Mouse (Mus musculus) heart, embryonic 10.5 days (tissue): ENCODE results near the gene Trpd52l3. TPM values are rescaled to one million over a fixed set of nuclear protein-coding genes. Genes with fewer than 3 reads are reported as not detected.

ENCODE experiments used
- DNase-seq: peaks from one replicate; pipeline ENCODE4 v3.0.0-alpha.2; 2017; ENCODE audit warnings: low spot score
- H3K27ac ChIP-seq: fragments of 300-500 bp; sonication (generic); 2 replicates; pipeline ENCODE4 v1.5.1; 2016; ENCODE audit warnings: mild to moderate bottlenecking
- H3K27me3 ChIP-seq: fragments of 300-500 bp; sonication (generic); 2 replicates; pipeline ENCODE4 v1.6.1; 2016; ENCODE audit warnings: mild to moderate bottlenecking; ENCODE audit not compliant: poor library complexity, insufficient read depth, severe bottlenecking
- H3K36me3 ChIP-seq: fragments of 300-500 bp; sonication (generic); 2 replicates; pipeline ENCODE4 v1.6.1; 2016; ENCODE audit warnings: mild to moderate bottlenecking, moderate library complexity
- H3K4me1 ChIP-seq: fragments of 300-500 bp; sonication (generic); 2 replicates; pipeline ENCODE4 v1.6.1; 2016; ENCODE audit warnings: mild to moderate bottlenecking
- H3K4me3 ChIP-seq: fragments of 300-500 bp; sonication (generic); 2 replicates; pipeline ENCODE4 v1.5.1; 2016; ENCODE audit warnings: mild to moderate bottlenecking, moderate library complexity
- H3K9me3 ChIP-seq: fragments of 300-500 bp; sonication (generic); 2 replicates; pipeline ENCODE4 v1.6.1; 2016; ENCODE audit warnings: mild to moderate bottlenecking, moderate library complexity
- WGBS: fragments of 180-500 bp; shearing (Covaris S2); methylation state at CpG from one replicate; pipeline ENCODE4 v1.1.7; 2016; 5-methylcytosine and 5-hydroxymethylcytosine counted together
- polyA plus RNA-seq: library from polyadenylated mRNA; unstranded; fragments of >200 nt; fragmentation: Nextera tagmentation; extraction: Ambion mirVana; gene quantifications from 2 replicates; pipeline ENCODE4 v1.2.1, GENCODE M21; 2016

Gene Trpd52l3
- polyA plus RNA-seq, result not detected in 2 replicates

DNA sequence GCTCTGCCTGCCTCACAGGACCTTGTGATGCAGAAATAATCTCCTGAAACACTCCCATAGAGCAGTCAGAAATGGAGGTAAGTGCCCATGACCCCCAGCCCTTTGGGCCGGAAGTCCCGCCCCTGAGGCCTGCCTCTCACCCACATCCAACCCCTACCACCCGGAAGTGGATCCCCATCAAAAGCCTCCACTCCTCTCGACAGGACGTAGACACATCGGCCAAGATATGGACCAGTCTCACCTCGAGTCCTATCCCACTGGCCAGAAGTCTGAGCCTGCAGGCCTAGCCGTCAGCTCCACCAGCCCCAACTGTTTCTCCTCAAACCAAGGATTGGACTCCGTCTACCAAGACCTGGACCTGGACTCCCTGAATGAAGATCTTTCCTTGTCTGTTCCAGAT is at the start of gene Trpd52l3:
Gene Trpd52l3, plus strand, starts transcription at position 170 of the 400 bp plus-strand sequence.
- Histone ChIP-seq H3K27me3 (no peaks in the 10 kb centered on the region), H3K36me3 (no peaks in the 10 kb centered on the region), H3K4me3 (no peak within 1 kb of the TSS), H3K27ac (no peak within 1 kb of the TSS), H3K9me3 (no peaks in the 10 kb centered on the region), H3K4me1 (peaks cover 6% of the 10 kb centered on the region)
- DNase-seq, result no peak
- WGBS, result 85% methylated on average over 9 of the region's 9 CpGs

DNA sequence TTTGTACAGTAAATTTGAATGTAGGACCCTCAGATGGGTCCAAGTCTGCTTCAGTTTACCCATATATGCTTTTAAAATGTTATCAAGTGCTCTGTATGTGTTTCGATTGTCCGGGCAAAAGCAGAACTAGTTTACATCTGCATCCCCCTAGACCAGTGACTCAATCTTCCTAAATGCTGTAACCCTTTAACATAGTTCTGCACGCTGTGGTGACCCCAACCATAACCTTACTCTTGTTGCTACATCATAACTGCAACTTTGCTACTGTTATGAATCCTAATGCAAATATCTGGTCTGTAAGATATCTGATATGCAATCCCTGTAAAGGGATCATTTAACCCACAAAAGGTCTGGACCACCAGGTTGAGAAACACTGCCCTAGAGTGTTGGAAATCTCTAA is 49.8 kb upstream of the Trpd52l3 start:
- 92% methylated on average over 3 of the region's 3 CpGs for WGBS
- DNase-seq, result peak; percentile 27
- H3K27ac ChIP-seq, result no peak overlapping the region
- H3K36me3 ChIP-seq, result no peaks in the 10 kb centered on the region
- no peaks in the 10 kb centered on the region for H3K4me1 ChIP-seq
- H3K4me3 ChIP-seq, result no peak overlapping the region
- H3K27me3 ChIP-seq, result no peaks in the 10 kb centered on the region
- H3K9me3 ChIP-seq, result no peaks in the 10 kb centered on the region

DNA sequence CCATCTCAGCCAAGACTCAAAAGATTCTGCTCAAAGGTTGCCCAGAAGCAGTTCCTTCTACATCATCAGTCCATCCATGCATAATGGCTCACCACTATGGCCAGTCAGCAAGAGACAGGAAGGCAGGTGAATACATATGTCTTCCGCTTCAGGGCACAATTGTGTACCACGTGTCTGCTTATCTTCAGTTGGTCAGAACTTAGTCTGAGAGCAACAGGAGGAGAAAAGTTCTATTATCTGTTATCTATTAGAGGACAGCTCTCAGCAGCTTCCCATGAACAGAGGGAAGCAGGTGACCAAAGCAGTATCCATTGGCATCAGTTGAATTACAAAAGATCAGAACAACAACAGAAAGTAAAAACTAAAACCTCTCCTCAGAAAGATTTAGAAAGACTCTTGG is 48.1 kb upstream of the Trpd52l3 start:
- Histone ChIP-seq H3K27me3 (no peaks in the 10 kb centered on the region), H3K36me3 (no peaks in the 10 kb centered on the region), H3K4me1 (no peaks in the 10 kb centered on the region), H3K9me3 (no peaks in the 10 kb centered on the region), H3K4me3 (no peak overlapping the region), H3K27ac (no peak overlapping the region)
- WGBS, result 71% methylated on average over 2 of the region's 2 CpGs
- DNase-seq, result no peak

DNA sequence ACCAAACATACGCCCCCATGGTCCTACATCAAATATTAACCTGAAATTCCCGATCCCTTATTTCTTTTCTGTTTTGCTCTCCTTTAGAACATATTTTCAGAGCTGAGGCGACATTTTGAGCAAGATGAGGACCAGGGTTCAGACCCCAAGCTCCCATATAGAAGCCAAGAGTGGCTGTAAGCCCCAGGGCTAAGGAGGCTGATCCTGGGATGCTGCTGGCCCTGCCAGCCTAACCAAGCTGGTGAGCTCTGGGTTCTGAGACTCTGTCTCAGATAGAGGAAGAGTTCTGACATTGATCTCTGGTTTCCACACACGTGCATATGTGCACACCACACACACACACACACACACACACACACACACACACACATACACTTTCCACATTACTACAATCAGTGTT is 42.7 kb upstream of the Trpd52l3 start:
- Histone ChIP-seq H3K27ac (no peak overlapping the region), H3K9me3 (no peaks in the 10 kb centered on the region), H3K36me3 (no peaks in the 10 kb centered on the region), H3K27me3 (no peaks in the 10 kb centered on the region), H3K4me1 (no peaks in the 10 kb centered on the region), H3K4me3 (no peak overlapping the region)
- 76% methylated on average over 4 of the region's 4 CpGs for WGBS
- peak; percentile 55 for DNase-seq

DNA sequence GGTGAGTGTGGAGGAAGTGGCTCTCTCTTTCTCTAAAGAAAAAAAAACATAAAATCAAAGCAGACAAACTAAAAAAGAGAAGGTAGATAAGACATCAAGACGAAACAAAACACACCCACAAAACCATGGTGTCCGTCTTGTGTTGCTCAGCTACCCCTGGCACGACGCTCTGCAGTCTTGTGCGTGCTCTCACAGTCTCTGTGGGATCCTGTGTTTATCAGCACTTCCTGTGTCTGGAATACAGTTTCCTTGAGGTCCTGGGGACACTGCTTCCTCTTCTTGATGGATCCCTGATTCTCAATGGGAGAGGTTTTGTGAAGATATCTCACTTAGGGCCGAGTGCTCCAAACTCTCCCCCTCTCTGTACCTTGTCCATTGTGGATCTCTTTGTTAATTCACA is 41.7 kb upstream of the Trpd52l3 start:
- peak; percentile 66 for DNase-seq
- H3K9me3 ChIP-seq, result no peaks in the 10 kb centered on the region
- 68% methylated on average over 6 of the region's 6 CpGs for WGBS
- no peak overlapping the region for H3K27ac ChIP-seq
- no peaks in the 10 kb centered on the region for H3K4me1 ChIP-seq
- no peaks in the 10 kb centered on the region for H3K36me3 ChIP-seq
- H3K27me3 ChIP-seq, result no peaks in the 10 kb centered on the region
- no peak overlapping the region for H3K4me3 ChIP-seq

DNA sequence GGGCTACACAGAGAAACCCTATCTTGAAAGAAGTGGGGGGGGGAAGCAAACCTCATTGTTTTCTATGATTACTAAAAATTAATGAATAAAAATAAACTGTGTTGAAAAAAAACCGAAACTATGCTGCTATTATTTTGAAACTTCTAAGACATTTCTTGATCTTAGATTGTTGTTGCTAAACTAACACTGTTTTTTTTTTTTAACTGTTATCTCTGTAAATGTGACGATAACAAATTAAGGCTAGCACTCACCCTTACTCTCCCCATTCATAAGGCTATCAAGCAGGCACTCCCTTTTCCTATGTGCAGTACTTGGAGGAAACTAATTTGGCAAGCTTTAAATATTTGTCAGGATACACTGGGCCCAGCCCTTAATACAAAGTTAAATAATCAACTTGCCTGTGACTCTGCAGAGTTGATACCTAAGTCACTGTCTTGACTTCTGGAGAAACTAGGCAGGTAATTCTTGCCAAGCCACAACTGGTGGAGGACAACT is 39.9 kb upstream of the Trpd52l3 start:
- Histone ChIP-seq H3K36me3 (no peaks in the 10 kb centered on the region), H3K4me3 (no peak overlapping the region), H3K27me3 (no peaks in the 10 kb centered on the region), H3K4me1 (no peaks in the 10 kb centered on the region), H3K27ac (no peak overlapping the region), H3K9me3 (no peaks in the 10 kb centered on the region)
- WGBS, result 62% methylated on average over 2 of the region's 2 CpGs
- no peak for DNase-seq

DNA sequence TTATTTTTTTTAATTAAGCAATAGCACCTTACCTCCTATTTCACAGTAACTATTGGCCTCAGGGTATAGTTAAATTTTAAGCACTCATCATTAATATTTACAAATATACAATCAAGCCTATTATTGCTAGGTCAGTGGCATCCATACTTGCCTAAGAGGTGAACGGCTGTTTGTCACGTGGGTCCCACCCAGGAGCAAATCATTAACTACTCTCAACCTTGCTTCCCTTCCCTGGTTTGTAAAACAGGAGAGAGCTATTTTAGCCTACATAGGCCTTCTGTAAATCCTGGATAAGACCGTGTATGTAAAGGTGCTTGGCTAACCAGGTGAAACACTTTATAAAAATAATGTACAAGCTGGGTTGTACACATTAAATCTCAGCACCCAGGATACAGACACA is 35.6 kb upstream of the Trpd52l3 start:
- Histone ChIP-seq H3K4me1 (no peaks in the 10 kb centered on the region), H3K27ac (no peak overlapping the region), H3K9me3 (no peaks in the 10 kb centered on the region), H3K27me3 (no peaks in the 10 kb centered on the region), H3K4me3 (no peak overlapping the region), H3K36me3 (no peaks in the 10 kb centered on the region)
- DNase-seq, result no peak
- WGBS, result 85% methylated on average over 3 of the region's 3 CpGs

DNA sequence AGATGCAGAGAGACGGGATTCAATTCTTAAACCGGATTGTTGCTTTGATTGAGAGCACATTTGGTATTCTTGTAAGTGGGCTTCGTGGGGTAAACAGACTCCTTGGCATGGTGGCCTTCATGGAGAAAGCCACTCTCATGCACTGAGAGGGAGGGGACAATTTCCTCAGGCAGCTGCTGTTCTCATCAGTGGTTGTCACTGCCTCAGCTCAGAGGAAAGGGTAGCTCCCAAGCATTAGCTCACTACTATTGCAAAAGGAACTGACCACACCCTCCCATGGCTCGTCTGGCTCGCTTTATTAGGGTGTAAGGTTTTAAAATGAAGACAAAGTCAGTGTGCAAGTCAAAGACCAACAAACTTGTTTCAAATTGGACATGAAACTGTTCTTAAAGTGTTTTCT is 30.2 kb upstream of the Trpd52l3 start:
- H3K27me3 ChIP-seq, result no peaks in the 10 kb centered on the region
- 72% methylated on average over 5 of the region's 5 CpGs for WGBS
- no peaks in the 10 kb centered on the region; the same call in 1 of the 2 replicates for H3K9me3 ChIP-seq
- DNase-seq, result no peak
- no peaks in the 10 kb centered on the region for H3K36me3 ChIP-seq
- no peak overlapping the region for H3K4me3 ChIP-seq
- no peaks in the 10 kb centered on the region for H3K4me1 ChIP-seq
- H3K27ac ChIP-seq, result no peak overlapping the region

DNA sequence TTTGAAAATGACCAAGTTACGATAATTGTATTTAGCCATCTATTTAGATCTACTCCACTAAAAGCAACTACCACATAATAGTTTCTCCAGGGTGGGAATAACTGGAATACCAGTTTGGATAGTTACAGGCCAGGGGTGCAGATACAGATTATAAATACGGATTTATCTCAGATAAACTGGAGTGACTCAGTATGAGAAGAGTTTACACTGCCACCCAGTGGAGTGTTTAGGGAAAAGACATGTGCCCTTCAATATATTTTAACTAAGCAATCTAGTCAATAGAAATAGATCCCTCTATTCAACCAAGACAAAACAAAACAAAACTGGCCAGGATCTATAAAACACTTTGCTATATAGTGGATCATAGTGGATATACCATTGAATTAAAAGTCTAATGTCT is 24.7 kb upstream of the Trpd52l3 start:
- H3K27ac ChIP-seq, result no peak overlapping the region
- no peaks in the 10 kb centered on the region; the same call in 1 of the 2 replicates for H3K9me3 ChIP-seq
- no peaks in the 10 kb centered on the region for H3K27me3 ChIP-seq
- no peaks in the 10 kb centered on the region for H3K4me1 ChIP-seq
- no peak overlapping the region for H3K4me3 ChIP-seq
- DNase-seq, result no peak
- WGBS, result 60% methylated on average over 2 of the region's 2 CpGs
- H3K36me3 ChIP-seq, result no peaks in the 10 kb centered on the region

DNA sequence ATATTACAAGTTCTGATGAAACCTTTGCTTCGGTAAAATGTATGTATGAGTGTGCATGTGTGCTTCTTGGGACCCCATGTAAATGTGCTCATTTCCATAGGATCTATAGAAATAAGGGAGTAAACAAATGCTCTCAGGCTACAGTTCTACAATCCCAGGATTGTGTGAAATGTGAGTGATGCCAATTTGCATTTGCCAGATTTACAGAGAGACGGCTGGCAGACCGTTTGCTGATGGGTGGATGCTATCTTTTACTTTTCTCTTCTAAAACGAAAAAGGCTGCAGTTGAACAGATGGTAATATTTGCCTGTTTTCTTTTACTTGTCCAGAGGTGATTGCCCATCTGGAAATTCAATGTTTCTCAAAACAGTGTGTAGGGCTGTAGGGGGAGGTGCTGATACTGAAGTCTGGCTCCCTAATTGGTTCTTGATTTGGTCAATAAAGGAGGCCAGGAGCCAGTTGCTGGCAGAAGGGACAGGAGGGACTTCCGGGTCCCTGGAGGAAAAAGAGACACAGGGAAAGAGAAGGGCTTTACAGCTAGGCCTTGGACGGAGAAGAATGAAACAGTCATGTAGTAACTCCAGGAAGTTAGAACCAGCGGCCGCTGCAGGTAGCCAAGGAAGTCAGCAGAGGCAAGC is 24.0 kb upstream of the Trpd52l3 start:
- no peak for DNase-seq
- Histone ChIP-seq H3K9me3 (no peaks in the 10 kb centered on the region; the same call in 1 of the 2 replicates), H3K27me3 (peaks cover 1% of the 10 kb centered on the region; the same call in 1 of the 2 replicates), H3K27ac (no peak overlapping the region), H3K4me1 (no peaks in the 10 kb centered on the region), H3K4me3 (no peak overlapping the region), H3K36me3 (no peaks in the 10 kb centered on the region)
- WGBS, result 76% methylated on average over 8 of the region's 8 CpGs

DNA sequence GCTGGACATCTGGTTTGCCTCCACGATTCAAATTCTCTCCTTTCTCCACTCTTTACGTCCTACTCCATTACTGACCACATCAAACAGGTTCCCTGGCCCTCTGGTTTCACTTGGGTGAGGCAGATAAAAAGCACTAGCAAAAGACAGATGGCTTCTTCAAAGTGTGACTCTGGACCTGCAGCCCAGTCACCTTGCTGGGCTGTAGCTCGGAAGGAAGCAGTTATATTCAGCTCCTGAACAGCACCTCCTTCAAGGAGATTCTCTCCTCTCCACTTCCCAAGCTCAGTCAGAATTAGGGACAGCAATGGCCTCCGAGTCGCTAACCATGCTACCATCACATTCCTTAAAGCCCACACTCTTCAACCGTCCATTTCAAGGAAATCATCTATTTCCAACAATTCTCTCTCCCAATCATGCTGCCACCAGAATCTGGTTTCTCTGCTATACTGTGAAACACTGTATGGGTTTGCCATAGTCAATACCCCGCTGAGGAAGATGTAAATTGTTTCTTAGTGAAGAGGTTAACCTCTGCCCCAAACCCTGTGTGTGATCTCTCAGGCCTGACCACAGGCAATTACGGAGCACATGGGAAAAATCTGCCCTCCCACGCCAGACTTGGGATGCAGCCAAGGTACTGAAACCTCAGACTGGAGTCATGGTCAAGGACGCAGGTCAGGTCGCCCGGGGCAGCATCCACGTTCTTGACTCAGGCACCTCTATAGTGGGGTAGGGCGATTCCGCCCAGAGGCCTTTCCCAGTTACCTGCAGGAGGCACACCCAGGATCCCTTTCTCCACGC is 19.2 kb upstream of the Trpd52l3 start:
- H3K27ac ChIP-seq, result no peak overlapping the region
- DNase-seq, result no peak
- H3K4me1 ChIP-seq, result no peaks in the 10 kb centered on the region
- no peaks in the 10 kb centered on the region for H3K9me3 ChIP-seq
- peaks cover 5% of the 10 kb centered on the region; the same call in 1 of the 2 replicates for H3K27me3 ChIP-seq
- H3K4me3 ChIP-seq, result no peak overlapping the region
- H3K36me3 ChIP-seq, result no peaks in the 10 kb centered on the region
- 76% methylated on average over 16 of the region's 16 CpGs for WGBS

DNA sequence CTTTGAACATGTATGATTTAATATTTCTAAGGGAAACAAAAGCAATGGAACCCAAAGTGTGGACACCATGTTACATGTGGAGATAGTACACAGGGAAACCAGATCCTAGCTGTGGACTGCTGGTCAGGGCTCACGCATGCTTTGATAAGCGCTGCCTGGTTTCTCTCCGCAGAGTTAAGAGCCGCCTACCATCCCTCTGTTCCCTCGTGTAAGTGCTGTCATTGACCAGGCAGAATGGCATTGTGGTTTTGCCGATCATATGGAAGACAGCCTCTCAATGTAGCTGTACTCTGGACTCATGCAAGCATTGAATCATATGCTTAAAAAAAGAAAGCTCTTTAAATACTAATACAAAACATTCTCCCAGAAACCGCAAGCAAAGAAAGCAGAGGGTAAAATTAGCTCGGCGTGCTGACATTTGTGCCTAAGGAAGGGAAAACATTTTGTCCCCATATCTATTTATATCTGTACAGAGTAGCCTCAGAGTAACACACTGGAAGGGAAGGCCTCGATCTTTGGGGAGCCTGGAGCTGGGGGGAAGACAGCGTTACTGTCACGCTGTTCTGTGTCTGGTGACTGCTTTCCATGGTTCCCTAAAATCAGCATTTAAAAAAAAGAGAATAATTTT is 17.0 kb upstream of the Trpd52l3 start:
- no peak overlapping the region for H3K27ac ChIP-seq
- DNase-seq, result no peak
- no peaks in the 10 kb centered on the region for H3K9me3 ChIP-seq

More for the DNA sequence above, 17.0 kb upstream of the Trpd52l3 start:
- 70% methylated on average over 12 of the region's 12 CpGs for WGBS
- Histone ChIP-seq H3K4me3 (no peak overlapping the region), H3K36me3 (no peaks in the 10 kb centered on the region), H3K4me1 (no peaks in the 10 kb centered on the region), H3K27me3 (peaks cover 5% of the 10 kb centered on the region; the same call in 1 of the 2 replicates)
